Comparison of ENCODE assay signal across 26 mouse cellular contexts in the genomic region with DNA sequence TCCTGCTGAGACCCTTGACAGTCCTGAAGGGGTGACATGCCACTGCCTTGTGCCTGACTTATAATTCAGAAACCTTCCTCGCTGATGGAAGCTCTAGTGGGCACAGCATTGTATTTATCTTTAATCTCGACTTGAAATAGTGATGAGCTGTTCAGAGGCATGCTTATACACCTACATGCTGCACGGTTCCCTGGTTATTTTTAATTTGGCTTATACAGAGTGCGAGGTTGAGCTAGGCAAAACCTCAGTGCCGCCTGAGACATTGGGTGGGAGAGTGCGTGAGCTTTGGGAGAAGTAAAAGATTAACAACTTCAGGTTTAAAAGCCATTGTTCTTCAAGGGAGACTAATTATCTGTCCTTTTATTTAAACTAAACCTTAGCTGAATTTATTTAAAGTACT. TPM values are rescaled to one million over a fixed set of nuclear protein-coding genes. Genes with fewer than 3 reads are reported as not detected.
DNase-seq lines count a peak whose midpoint lies in the region; ATAC-seq and TF ChIP-seq lines count a peak whose summit lies in the region.
"Had no signal": no experiment of that assay in that cellular context is flagged by ENCODE, and none has a peak within 500 bp of the region (broad histone marks: within the 10 kb centered on the region; RNA-seq: fewer than 3 reads in every experiment).

No protein-coding gene starts in this region.

- no peak for TF ChIP-seq POLR2A in olfactory bulb, adult 2 months (IDR thresholded peaks at IDR 0.05; ENCODE audit: insufficient read depth, low read depth, low read length)

- 78% methylated on average over 6 of the region's 6 CpGs for WGBS in heart, embryonic 11.5 days (ENCODE audit: insufficient replicate concordance)
- 53% methylated on average over 6 of the region's 6 CpGs for WGBS in heart, embryonic 16.5 days
- 43% methylated on average over 6 of the region's 6 CpGs for WGBS in olfactory bulb, adult 2 months

- no peaks in the 10 kb centered on the region for H3K27me3 ChIP-seq in heart, embryonic 11.5 days (ENCODE audit: control insufficient read depth, insufficient read depth, low read length)
- H3K27me3 ChIP-seq in heart, embryonic 16.5 days (ENCODE audit: control insufficient read depth, insufficient read depth, low read length): no peaks in the 10 kb centered on the region
- H3K27me3 ChIP-seq: embryonic facial prominence, embryonic 13.5 days; forebrain, embryonic 15.5 days; hindbrain, embryonic 13.5 days; limb, embryonic 12.5 days; lung, embryonic 15.5 days had no signal

- no peaks in the 10 kb centered on the region for H3K9me3 ChIP-seq in heart, embryonic 11.5 days (replicated peaks; ENCODE audit: control insufficient read depth, low read length)
- H3K9me3 ChIP-seq in heart, embryonic 16.5 days (replicated peaks; ENCODE audit: control insufficient read depth, low read length): no peaks in the 10 kb centered on the region
- H3K9me3 ChIP-seq: embryonic facial prominence, embryonic 13.5 days; forebrain, embryonic 10.5 days; forebrain, embryonic 15.5 days; hindbrain, embryonic 13.5 days; limb, embryonic 12.5 days; lung, embryonic 15.5 days; midbrain, embryonic 10.5 days had no signal

- H3K4me3 ChIP-seq in heart, embryonic 11.5 days (ENCODE audit: low read depth, low read length): no peak overlapping the region
- H3K4me3 ChIP-seq in heart, embryonic 16.5 days (ENCODE audit: low read length): no peak overlapping the region
- no peak overlapping the region for H3K4me3 ChIP-seq in olfactory bulb, adult 2 months (ENCODE audit: insufficient read depth, low read depth, low read length)
- H3K4me3 ChIP-seq: embryonic facial prominence, embryonic 13.5 days; forebrain, embryonic 10.5 days; forebrain, embryonic 15.5 days; hindbrain, embryonic 13.5 days; limb, embryonic 12.5 days; lung, embryonic 15.5 days; midbrain, embryonic 10.5 days had no signal

- H3K4me1 ChIP-seq in heart, embryonic 11.5 days (ENCODE audit: control insufficient read depth, insufficient read depth, low read length): peaks cover 13% of the 10 kb centered on the region
- H3K4me1 ChIP-seq in heart, embryonic 16.5 days (ENCODE audit: control insufficient read depth, insufficient read depth, low read length): peaks cover 32% of the 10 kb centered on the region
- H3K4me1 ChIP-seq in olfactory bulb, adult 2 months (ENCODE audit: control insufficient read depth, insufficient read depth, low read length): peaks cover 5% of the 10 kb centered on the region; the same call in 1 of the 2 replicates
- H3K4me1 ChIP-seq: embryonic facial prominence, embryonic 13.5 days; forebrain, embryonic 10.5 days; forebrain, embryonic 15.5 days; hindbrain, embryonic 13.5 days; lung, embryonic 15.5 days; midbrain, embryonic 10.5 days had no signal

- no peak for DNase-seq in heart, postnatal 14 days
- no peak for DNase-seq in heart, adult 8-10 months (ENCODE audit: low spot score)
- peak; percentile 75 for DNase-seq in brain, adult 2 months (ENCODE audit: low read depth, low spot score)
- DNase-seq: adrenal gland, postnatal 25 days; B cell, adult 2 months; cerebellum, adult 18-20 months; cerebellum, postnatal 10 days; gastrocnemius, postnatal 14 days; kidney, adult 8-10 months; kidney, postnatal 4 days; right cerebral cortex, postnatal 14 days had no signal

- H3K9ac ChIP-seq in heart, embryonic 11.5 days (ENCODE audit: low read depth, low read length): no peak overlapping the region
- peak overlapping the region; percentile 20; the same call in 1 of the 2 replicates for H3K9ac ChIP-seq in heart, embryonic 16.5 days (ENCODE audit: low read length)
- H3K9ac ChIP-seq: embryonic facial prominence, embryonic 13.5 days; forebrain, embryonic 15.5 days; hindbrain, embryonic 13.5 days; limb, embryonic 12.5 days; lung, embryonic 15.5 days had no signal

- H3K36me3 ChIP-seq in heart, embryonic 11.5 days (ENCODE audit: control insufficient read depth, insufficient read depth, low read length): no peaks in the 10 kb centered on the region
- peaks cover 5% of the 10 kb centered on the region; the same call in 1 of the 2 replicates for H3K36me3 ChIP-seq in heart, embryonic 16.5 days (ENCODE audit: control insufficient read depth, insufficient read depth)

- intact Hi-C loops in heart, postnatal 14 days (cut with DNase I): no loop called here

- no peak for TF ChIP-seq CTCF in olfactory bulb, adult 2 months (IDR thresholded peaks at IDR 0.05; ENCODE audit: insufficient read depth, low read depth, low read length)

- no peak overlapping the region for H3K4me2 ChIP-seq in heart, embryonic 11.5 days
- no peak overlapping the region for H3K4me2 ChIP-seq in heart, embryonic 16.5 days (ENCODE audit: low read depth, low read length)
- H3K4me2 ChIP-seq: embryonic facial prominence, embryonic 13.5 days; forebrain, embryonic 15.5 days; hindbrain, embryonic 13.5 days; limb, embryonic 12.5 days; lung, embryonic 15.5 days had no signal

- no peak for ATAC-seq in heart, embryonic 11.5 days (replicated peaks; ENCODE audit: insufficient number of reproducible peaks, low FRiP score, low TSS enrichment)
- ATAC-seq in heart, embryonic 16.5 days (replicated peaks; ENCODE audit: extremely low read depth, insufficient read depth, low FRiP score): no peak
- ATAC-seq: forebrain, embryonic 15.5 days; intestine, embryonic 16.5 days; midbrain, embryonic 16.5 days had no signal

- peak overlapping the region; percentile 70; the same call in 1 of the 2 replicates for H3K27ac ChIP-seq in heart, embryonic 11.5 days (ENCODE audit: low read depth, low read length)
- H3K27ac ChIP-seq in heart, embryonic 16.5 days (ENCODE audit: low read length): peak overlapping the region; percentile 90
- H3K27ac ChIP-seq in olfactory bulb, adult 2 months (ENCODE audit: insufficient read depth, low read depth, low read length): peak overlapping the region; percentile 67
- H3K27ac ChIP-seq: embryonic facial prominence, embryonic 13.5 days; forebrain, embryonic 10.5 days; forebrain, embryonic 15.5 days; hindbrain, embryonic 13.5 days; kidney, postnatal 0 days; limb, embryonic 12.5 days; lung, embryonic 15.5 days; midbrain, embryonic 10.5 days had no signal

RNA-seq across cellular contexts. Expression of a gene that starts 33.9 kb away (rescaled TPM):
- polyA plus RNA-seq in heart, embryonic 11.5 days (2014; fragmentation: Nextera tagmentation; extraction: Ambion mirVana): 21.5 and 25.7 TPM in 2 replicates
- total RNA-seq in heart, postnatal 14 days (2021): 10 to 100 TPM; 62.5 to 69.9 TPM
- 66.6 and 72.8 TPM in 2 replicates for polyA plus RNA-seq in heart, embryonic 16.5 days (2015; fragmentation: Nextera tagmentation; extraction: Ambion mirVana)
- total RNA-seq in heart, adult 8-10 months (2022): 10 to 100 TPM; 51.6 to 63.6 (median 58.9) TPM
- not detected in 2 replicates for polyA plus RNA-seq in olfactory bulb, adult 2 months (2012; ENCODE audit: insufficient read depth, insufficient read length, low replicate concordance, missing spikeins)
- total RNA-seq: granulocyte monocyte progenitor cell, adult 5-6 weeks; neutrophil, adult 5-6 weeks had no signal

Comparison
In these comparisons a context has a peak if more than half of its experiments do, and no peak if none do; other contexts are left out.
1. RNA of a gene that starts 33.9 kb away (polyA plus RNA-seq): 66.6 to 72.8 TPM in heart, embryonic 16.5 days and 21.5 to 25.7 TPM in heart, embryonic 11.5 days; not detected in olfactory bulb, adult 2 months; every median in the first group is over 10 times any median in the second.
2. Peak in every context shown above with its lines, with median percentiles within 50 percentile points of each other: H3K27ac ChIP-seq.